Mouse (Mus musculus) cerebellum, postnatal 25 days (tissue): ENCODE measurements around the gene Plcl2.
A peak's percentile ranks its signal among the peaks of the same experiment; 100 is the strongest.
"Not testable (repeated sequence)": the region's sequence is repeated elsewhere in the genome, so short reads cannot be mapped to it uniquely, and the experiment has no call there.

ENCODE experiments used
- DNase-seq, 2 experiments: peaks; one replicate each; pipeline ENCODE4 v3.0.0; 2021; ENCODE audit warnings: mixed read lengths in 2 of 2

Plcl2 gene

GRCm38 (mm10) chr17:50677978-50678712 is 168.9 kb downstream of the Plcl2 start:
- peak; percentile 74 to 75 for DNase-seq

- peak in 1 of 2 experiments; percentile 44 for DNase-seq
Observed at GRCm38 (mm10) chr17:50678748-50679147, 169.5 kb downstream of the Plcl2 start.

DNA sequence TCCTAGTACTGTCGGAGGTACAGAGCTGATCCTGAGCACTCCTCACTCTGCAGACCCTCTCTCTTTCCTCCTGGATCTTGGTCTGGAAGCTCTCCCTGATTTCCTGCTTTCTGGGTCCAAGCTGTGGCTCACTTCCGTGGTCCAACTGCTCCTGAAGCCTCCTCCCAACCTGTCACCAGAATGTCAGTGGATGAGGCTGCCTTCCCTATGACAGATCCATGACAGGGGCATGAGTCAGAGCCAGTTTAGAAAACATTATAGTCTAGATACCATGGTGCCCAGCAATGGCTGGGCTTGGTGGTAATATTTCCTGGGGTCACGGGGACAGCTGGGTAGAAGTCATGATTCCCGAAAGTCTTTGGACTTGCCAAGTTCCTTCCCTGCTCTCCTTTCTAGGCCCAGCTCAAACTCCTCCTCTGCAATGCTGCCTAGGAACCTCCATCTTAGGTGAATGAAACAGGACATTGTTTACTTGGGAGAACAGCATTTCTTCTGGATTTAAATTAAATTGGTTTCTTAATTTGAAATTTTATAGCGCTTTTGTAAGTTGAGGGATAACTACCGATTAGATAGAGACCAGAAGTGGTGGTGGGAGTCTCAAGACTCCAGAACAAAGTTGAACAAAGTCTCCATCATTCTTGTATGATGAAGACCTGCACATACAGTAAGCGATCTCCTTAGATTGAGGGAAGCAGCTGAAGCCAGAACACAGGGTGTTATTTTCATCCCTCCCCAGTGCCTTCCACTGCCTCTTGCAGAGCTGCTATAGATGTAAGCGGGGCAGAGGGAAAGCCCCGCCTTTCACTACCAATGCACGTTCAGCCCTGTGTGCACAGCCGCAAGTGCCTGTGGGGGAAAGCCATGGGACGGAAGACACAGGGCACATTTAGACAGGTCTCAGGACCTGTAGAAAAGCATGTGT is 170.7 kb downstream of the Plcl2 start:
- DNase-seq: no peak

DNA sequence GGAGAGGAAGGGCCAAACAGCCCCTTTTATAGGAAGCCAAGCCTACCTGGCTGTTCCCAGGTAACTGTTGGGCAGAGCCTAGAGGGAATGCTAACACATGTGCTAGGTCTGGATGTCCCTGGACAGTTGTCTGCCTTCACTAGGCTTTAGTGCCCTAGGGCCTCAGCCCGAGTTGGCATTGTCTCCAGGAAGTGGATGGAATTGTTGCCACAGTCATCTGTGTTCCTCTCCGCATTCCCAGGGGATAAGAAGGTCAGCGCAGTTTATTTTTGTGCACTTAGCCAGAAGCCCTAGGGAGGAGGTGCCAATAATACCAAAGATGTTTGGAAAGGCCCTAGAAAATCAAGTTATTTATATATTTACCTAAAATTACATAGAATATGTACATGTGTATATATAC is 173.5 kb downstream of the Plcl2 start:
- DNase-seq: peak in 1 of 2 experiments; percentile 53

DNA sequence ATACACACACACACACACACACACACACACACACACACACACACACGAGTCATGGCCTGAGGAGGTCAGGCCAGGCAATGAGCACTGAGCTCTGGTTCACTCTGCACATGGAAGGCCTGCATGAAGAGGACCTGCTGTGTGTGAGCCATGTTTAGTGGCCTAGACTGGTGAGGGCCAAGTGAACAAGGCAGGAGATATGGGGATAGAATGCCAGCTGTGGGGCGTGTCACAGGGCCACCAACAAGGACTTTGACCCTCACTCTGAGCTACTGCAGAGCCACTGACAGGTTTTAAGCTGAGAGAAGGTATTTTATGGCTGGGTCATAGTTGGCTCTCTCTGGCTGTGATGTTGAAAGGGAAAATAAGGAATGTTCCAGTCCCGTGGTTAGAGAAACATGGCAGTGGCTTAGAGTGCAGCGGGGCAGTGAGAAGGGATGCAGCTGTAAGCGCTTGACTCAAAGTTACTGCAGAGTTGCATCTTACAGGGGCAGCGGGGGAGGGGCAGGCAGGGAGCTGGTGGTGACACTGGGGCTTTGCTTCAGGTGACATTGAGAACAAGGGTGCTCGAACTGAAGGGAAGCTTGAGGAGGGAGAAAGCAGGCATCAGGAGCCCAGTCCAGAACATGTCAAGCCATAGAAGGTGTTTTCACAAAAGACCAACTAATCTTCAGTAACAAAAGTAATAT is 175.9 kb downstream of the Plcl2 start:
- DNase-seq: peak in 1 of 2 experiments; percentile 46

DNA sequence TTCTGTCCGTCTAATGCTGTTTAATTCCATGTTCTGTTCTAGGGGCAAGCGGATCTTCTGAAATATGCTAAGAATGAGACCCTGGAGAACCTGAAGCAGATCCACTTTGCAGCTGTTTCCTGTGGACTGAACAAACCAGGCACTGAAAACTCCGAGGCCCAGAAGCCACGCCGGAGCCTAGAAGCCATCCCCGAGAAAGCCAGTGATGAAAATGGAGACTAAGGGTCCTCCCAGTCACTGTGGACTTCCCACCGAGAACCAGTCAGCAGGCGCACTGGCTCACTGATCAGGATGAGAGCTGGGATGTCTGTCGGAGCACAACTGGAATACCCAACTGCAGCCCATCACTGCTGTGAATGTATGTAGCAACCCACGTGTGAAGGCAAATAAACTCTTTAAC is 178.5 kb downstream of the Plcl2 start:
- DNase-seq: no peak

- DNase-seq: peak; percentile 77 to 83
Observed at GRCm38 (mm10) chr17:50688135-50688534, 178.9 kb downstream of the Plcl2 start.

DNA sequence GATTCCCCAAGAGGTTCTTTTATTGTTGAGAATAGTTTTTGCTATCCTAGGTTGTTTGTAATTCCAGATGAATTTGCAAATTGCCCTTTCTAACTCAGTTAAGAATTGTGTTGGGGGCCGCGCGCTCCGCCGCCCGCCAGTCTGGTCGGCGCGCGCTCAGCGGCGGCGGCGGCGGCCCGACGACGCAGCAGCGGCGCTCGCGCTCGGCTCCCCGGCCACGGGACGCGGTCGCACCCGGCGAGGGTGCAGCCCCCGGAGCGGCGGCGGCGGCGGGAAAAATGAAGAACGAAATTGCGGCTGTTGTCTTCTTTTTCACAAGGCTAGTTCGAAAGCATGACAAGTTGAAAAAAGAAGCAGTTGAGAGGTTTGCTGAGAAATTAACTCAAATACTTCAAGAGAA is 189.2 kb downstream of the Plcl2 start:
- not testable (repeated sequence) for DNase-seq

- no peak for DNase-seq
Observed at GRCm38 (mm10) chr17:50710497-50711222, 201.5 kb downstream of the Plcl2 start.

GRCm38 (mm10) chr17:50717586-50717985 is 208.4 kb downstream of the Plcl2 start:
- no peak for DNase-seq

GRCm38 (mm10) chr17:50724376-50724775 is 215.2 kb downstream of the Plcl2 start:
- no peak for DNase-seq

- DNase-seq: no peak
Observed at GRCm38 (mm10) chr17:50726265-50726664, 217.1 kb downstream of the Plcl2 start.

- DNase-seq: no peak
Observed at GRCm38 (mm10) chr17:50729031-50729430, 219.8 kb downstream of the Plcl2 start.

GRCm38 (mm10) chr17:50729577-50729976 is 220.4 kb downstream of the Plcl2 start:
- DNase-seq: no peak

GRCm38 (mm10) chr17:50730896-50731295 is 221.7 kb downstream of the Plcl2 start:
- no peak for DNase-seq

- DNase-seq: no peak
Observed at GRCm38 (mm10) chr17:50731876-50732275, 222.7 kb downstream of the Plcl2 start.

GRCm38 (mm10) chr17:50733390-50733789 is 224.2 kb downstream of the Plcl2 start:
- DNase-seq: peak; percentile 35 to 40

- DNase-seq: no peak
Observed at GRCm38 (mm10) chr17:50734781-50735180, 225.6 kb downstream of the Plcl2 start.

- DNase-seq: no peak
Observed at GRCm38 (mm10) chr17:50735382-50735954, 226.3 kb downstream of the Plcl2 start.

GRCm38 (mm10) chr17:50735955-50736533 is 226.8 kb downstream of the Plcl2 start:
- DNase-seq: peak; percentile 36 to 59

DNA sequence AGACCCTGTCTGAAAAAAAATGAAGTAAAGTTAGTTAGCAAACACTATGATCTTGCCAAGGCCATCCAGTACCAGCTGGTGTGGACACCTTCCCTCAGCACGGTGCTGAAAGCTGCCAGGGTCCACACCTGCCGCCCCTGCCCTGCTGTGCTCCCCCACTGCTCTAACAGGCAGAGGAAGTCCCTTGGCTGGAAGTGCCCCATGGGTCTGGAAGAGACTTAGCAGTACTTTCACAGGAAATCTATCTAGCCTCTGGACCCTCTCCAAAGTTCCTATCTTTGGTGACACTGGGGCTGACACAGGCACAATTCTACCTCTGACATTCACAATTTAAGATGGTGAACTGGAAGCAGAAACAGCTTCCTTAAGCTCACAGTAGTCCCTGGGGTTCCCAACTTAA is 227.9 kb downstream of the Plcl2 start:
- DNase-seq: no peak
